In genomic region chr1:172960452-172960851, GRCm38 (mm10) we compare ENCODE assay signal across 22 mouse cellular contexts. TPM values are rescaled to one million over a fixed set of nuclear protein-coding genes. Genes with fewer than 3 reads are reported as not detected.
DNase-seq lines count a peak whose midpoint lies in the region; ATAC-seq lines count a peak whose summit lies in the region.
"Had no signal": no experiment of that assay in that cellular context is flagged by ENCODE, and none has a peak within 500 bp of the region (broad histone marks: within the 10 kb centered on the region; RNA-seq: fewer than 3 reads in every experiment).

No protein-coding gene starts in this region.

- intact Hi-C loops in left cerebral cortex, postnatal 10 days (cut with DNase I) = no loop called here

- no peak for ATAC-seq in erythroid progenitor cell, adult 5-6 weeks (replicated peaks; ENCODE audit: low FRiP score, poor library complexity, severe bottlenecking)
- ATAC-seq: forebrain, embryonic 16.5 days; intestine, embryonic 15.5 days; liver, embryonic 12.5 days had no signal

- DNase-seq in frontal cortex, adult 2 months (ENCODE audit: extremely low spot score in 1 of 2, low spot score in 1 of 2) = peak; percentile 23 to 62
- DNase-seq in frontal cortex, postnatal 10 days (ENCODE audit: low spot score in 2 of 2) = no peak
- peak; percentile 23 to 33 for DNase-seq in left cerebral cortex, adult 18-20 months (ENCODE audit: low spot score in 2 of 2)
- no peak for DNase-seq in left cerebral cortex, postnatal 10 days (ENCODE audit: extremely low spot score in 1 of 2, low spot score in 2 of 2)
- DNase-seq in fibroblast of lung, adult 2 months (ENCODE audit: low read depth) = peak; percentile 21
- DNase-seq in right cerebral cortex, postnatal 36 days (ENCODE audit: low spot score in 2 of 2) = peak; percentile 7 to 33
- DNase-seq in kidney, adult 9 months = no peak
- DNase-seq: adrenal gland, adult 2 months; cerebellum, adult 2 months; midbrain, embryonic 14.5 days had no signal

RNA-seq across cellular contexts. Expression of gene Olfr16, which starts 10.2 kb away (rescaled TPM):
- not detected in 2 replicates for polyA plus RNA-seq in frontal cortex, adult 2 months (2012; rRNA removed)
- not detected for total RNA-seq in left cerebral cortex, adult 18-20 months (2021)
- not detected for total RNA-seq in left cerebral cortex, postnatal 10 days (2021)
- not detected in 2 replicates for total RNA-seq in erythroid progenitor cell, adult 5-6 weeks (2015; ENCODE audit: low replicate concordance)
- total RNA-seq in erythroid progenitor cell, adult 5-6 weeks (2017; ENCODE audit: low replicate concordance) = not detected in 2 replicates
- total RNA-seq: adrenal gland, adult 2 months; megakaryocyte progenitor cell, adult 5-6 weeks had no signal
- polyA plus RNA-seq: adrenal gland, adult 2 months; cerebellum, adult 2 months; forebrain, embryonic 16.5 days; gonadal fat pad, adult 2 months; heart, embryonic 14.5 days; hindbrain, embryonic 12.5 days; intestine, embryonic 15.5 days; kidney, postnatal 0 days; limb, embryonic 10.5 days; liver, embryonic 12.5 days; lung, embryonic 15.5 days; midbrain, embryonic 14.5 days; stomach, embryonic 14.5 days had no signal

Comparison
In these comparisons a context has a peak if more than half of its experiments do, and no peak if none do; other contexts are left out.
1. DNase-seq: peak in frontal cortex, adult 2 months (2 of 2), left cerebral cortex, adult 18-20 months (2 of 2), fibroblast of lung, adult 2 months (single experiment) and right cerebral cortex, postnatal 36 days (2 of 2); none in frontal cortex, postnatal 10 days (0 of 2), left cerebral cortex, postnatal 10 days (0 of 2) and kidney, adult 9 months (single experiment).